Mouse (Mus musculus): ENCODE measurements around the gene 4930556J24Rik.
"Not testable (repeated sequence)": the region's sequence is repeated elsewhere in the genome, so short reads cannot be mapped to it uniquely, and the experiment has no call there.

4930556J24Rik gene

DNA sequence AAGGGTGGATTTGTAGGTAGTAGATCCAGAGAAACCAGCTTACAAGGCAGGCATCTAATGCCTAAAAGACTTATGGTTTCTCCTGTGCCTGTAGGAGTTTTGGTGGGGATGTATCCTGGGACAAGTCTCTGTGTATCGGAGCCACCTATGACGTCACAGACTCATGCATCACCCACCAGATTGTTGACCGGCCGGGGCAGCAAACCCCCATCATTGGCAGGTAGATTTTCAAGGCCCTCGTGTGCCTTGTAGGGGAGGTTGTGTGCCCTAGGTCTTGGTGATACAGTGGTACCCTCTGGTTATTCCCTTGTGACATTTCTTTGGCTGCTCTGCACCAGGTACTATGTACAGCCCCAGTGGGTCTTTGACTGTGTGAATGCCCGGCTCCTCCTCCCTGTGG is at the start of gene 4930556J24Rik:
4930556J24Rik (minus strand) TSS at position 101 of the 400 bp plus-strand sequence.
- DNase-seq = no peak

DNA sequence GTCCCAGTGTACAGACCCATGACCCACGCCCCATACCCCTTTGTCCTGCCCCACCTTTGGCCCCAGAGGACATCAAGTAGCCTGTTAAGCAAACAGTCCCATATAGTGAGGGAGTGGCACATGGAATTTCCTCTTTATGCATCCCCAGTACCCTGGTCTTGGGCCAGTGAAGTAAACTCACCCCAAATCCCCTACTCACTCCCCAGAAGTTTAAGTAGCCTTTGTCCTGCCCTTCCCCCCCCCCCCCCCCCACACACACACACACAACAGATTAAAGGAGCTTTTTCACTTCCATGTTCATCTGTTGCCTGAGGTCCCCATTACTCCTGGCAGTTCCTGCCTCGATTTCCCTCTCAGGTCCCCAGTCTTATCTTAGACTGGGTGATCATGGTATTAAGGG is 46.7 kb upstream of the 4930556J24Rik start:
- no peak for DNase-seq

- not testable (repeated sequence) for DNase-seq
Measured at GRCm38 (mm10) chr11:4022111-4022510, 45.5 kb upstream of the 4930556J24Rik start.

DNA sequence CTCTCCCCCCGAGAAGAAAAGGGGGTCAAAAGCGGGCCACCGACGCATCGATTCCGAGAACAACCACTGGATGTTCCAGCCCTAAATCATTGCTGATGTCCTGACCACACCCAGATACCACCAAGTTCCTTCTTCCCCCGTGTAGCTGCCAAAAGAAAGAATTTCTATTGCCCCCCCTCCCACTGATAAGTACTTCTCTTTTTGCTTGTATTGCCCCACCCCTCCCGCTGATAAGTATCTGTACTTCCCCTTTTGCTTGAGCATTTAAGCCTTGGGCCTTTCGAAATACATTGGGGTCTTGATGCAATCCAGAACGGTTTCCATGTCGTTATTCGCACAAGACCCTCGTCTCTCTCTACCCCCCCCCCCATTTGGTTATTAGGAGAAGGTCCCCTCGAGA is 39.2 kb upstream of the 4930556J24Rik start:
- not testable (repeated sequence) for DNase-seq

DNA sequence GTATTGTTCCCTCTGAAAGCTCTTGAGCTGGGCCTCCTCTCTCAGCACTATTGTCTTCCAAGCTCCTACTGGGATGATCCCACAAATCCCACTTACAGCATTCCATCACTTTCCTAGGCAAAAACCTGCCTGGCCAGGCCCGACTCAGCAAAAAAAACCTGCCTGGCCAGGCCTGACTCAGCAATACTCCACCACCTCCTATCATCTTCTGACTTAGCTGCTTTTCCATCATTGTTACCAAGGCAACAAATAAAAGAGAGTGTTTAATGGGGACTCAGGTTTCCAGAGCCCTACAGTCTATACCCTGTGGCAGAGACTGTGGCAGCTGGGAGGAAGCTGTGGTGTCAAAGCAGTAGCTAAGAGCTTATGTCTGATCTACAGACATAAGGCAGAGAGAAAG is 36.0 kb upstream of the 4930556J24Rik start:
- DNase-seq = no peak

GRCm38 (mm10) chr11:4006462-4006861 is 29.9 kb upstream of the 4930556J24Rik start:
- DNase-seq = no peak

DNA sequence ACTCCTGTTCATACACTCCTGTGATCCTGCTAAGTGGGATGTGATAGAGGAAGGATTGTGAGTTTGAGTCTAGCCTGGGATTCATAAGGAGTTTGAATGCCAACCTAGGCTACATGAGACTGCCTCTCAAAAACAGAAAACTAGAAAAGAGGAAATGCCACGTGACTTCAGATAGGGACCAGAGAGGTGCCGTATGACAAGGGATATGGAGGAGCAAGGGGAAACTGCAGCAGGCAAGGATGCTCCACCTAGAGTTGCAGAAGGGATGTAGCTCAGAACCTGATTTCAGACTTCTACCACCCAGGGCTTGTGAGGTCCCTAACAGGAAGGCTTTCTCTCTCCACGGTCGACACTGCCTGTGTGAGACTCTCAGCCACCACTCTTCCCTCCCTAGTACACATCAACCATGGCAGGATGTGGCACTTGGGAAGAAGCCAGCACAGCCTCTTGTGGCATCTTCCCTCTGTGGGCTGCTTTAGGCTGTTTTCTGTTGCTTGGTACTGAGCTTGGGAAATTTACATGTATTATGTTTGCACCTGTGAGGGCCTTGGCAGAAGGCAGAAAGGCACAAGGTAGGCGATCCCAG is 28.7 kb upstream of the 4930556J24Rik start:
- no peak for DNase-seq

DNA sequence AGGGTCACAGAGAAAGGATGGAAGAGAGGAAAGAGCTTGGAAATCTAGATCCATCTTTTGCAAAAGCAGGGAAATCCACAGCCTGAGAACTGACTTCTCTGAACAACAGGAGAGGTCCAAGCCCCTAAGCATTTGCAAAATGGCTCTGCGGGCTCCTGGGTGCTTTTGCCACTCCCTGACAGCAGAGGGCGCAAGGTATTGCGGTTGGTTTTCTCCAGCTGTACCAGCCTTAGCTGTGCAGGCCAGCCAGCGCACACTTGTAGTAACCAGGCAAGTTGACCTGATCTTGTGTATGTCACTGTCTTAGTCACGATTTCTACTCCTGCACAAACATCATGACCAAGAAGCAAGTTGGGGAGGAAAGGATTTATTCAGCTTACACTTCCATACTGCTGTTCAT is 25.0 kb upstream of the 4930556J24Rik start:
- DNase-seq = peak; percentile 64

DNA sequence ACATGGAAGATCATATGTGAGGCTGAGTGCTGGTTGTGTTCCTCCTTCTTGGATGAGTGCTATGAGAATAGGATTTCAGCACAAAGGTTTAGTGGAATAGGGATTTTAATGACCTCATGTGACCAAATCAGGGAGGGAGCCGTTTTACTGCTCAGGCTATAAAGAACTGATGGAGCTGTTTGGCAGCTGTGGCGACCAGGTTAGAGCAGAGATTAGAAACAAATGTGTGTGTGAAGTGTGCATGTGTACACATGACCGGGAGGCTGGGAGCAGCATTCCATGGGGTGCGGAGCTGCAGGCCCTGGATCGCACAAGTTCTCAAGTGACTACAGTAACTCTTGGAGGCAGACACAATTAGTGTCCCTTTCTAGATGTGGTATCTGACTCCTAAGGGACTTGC is 23.0 kb upstream of the 4930556J24Rik start:
- DNase-seq = no peak

DNA sequence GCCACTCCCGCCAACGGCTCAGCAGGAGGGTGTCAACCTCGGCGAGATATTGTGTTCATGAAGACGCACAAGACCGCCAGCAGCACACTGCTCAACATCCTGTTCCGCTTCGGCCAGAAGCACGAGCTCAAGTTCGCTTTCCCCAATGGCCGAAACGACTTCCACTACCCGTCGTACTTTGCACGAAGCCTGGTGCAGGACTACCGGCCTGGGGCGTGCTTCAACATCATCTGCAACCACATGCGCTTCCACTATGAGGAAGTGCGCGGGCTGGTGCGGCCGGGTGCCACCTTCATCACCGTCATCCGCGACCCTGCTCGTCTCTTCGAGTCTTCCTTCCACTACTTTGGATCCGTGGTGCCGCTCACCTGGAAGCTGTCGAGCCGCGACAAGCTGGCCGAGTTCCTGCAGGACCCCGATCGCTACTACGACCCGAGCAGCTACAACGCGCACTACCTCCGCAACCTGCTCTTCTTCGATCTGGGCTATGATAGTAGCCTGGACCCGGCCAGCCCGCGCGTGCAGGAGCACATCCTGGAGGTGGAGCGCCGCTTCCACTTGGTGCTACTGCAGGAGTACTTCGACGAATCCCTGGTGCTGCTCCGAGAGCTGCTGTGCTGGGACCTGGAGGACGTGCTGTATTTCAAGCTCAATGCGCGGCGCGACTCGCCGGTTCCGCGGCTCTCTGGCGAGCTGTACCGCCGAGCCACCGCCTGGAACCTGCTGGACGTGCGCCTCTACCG is 21.6 kb upstream of the 4930556J24Rik start:
- no peak for DNase-seq

DNA sequence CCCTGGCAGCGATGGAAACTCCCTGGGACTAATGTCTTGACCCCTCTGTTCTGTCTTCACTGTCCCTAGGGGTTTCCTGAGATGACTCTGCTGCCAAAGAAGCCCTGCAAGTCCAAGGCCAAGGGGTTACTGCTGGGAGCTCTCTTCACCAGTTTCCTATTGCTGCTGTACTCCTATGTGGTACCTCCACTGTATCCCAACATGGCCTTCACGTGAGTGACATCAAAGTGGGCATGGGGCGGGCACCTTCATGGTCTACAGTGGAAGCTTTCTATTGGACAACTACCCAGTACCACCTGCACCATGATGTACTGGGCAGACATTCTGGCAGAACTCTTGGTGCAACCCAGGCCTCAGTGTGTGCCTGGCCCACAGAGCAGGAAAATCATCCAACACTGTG is 20.3 kb upstream of the 4930556J24Rik start:
- DNase-seq = no peak

- DNase-seq = no peak
Measured at GRCm38 (mm10) chr11:3995511-3995910, 18.9 kb upstream of the 4930556J24Rik start.

DNA sequence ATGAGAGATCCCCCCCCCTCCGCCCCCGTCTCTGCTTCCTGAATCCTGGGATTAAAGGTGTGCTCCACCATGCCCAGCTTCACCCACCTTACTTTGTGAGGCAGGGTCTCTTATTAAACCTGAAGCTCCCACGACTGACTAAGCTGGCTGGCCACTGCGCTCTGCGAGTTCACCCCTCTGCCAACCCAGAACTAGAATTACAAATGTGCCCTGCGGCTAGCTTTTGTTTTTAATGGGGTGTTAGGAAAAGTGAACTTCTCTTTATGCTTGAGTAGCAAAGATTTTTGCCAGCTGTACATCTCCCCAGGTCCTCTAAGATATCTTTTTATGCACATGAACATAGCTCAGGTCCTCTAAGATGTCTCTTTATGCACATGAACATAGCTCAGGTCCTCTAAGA is 17.3 kb upstream of the 4930556J24Rik start:
- DNase-seq = no peak

DNA sequence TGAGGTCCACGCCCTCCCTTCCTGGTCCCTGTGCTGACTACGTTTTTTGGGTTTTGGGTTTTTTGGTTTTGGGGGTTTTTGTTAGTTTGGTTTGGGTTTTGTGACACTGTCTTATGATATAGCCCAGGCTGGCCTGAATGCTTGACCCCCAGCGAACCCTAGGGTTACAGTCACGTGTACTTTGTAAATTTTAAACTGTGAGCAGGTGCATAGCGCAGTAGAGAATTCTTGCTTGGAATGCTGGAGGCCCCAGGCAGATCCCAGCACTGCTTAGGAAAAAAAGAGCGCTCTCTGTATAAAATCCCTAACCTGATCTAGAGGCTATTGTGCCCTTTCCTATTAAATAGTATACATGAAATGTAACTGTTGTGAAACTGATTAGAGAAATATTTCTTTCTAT is 16.6 kb upstream of the 4930556J24Rik start:
- DNase-seq = no peak

- DNase-seq = no peak
Measured at GRCm38 (mm10) chr11:3989748-3990147, 13.2 kb upstream of the 4930556J24Rik start.

GRCm38 (mm10) chr11:3983863-3984745 is 7.5 kb upstream of the 4930556J24Rik start:
- DNase-seq = no peak

DNA sequence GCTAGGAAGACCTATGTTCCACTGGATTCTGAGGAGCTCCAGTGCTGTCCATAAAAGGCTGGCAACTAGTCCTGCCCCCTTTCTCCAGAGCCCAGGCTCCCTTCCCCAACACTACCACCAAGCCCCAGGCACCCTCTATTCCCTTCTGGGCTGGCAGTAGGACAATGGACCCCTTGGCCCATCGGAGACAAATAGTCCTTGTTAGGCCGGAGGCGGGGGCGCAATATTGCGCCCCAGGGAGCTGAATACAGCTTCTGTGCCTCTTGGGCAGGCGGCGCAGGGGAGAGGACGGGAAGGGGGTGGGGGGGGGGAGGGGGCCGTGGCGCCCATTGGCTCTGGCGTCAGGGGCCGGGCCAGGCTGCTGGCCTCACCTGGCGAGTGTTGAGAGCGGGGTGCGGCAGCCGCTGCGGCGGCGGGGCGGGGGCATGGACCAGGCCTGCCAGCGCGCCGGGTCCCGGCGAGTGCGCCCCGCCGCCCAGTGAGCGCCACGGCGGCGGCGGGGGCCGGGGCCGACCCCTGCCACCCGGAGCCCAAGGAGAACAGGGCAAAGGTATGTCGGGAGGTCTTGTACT is 6.8 kb upstream of the 4930556J24Rik start, which contains the start of gene Gal3st1:
Gal3st1 (plus strand) TSS at position 346 of the 572 bp plus-strand sequence.
- DNase-seq = peak; percentile 56

DNA sequence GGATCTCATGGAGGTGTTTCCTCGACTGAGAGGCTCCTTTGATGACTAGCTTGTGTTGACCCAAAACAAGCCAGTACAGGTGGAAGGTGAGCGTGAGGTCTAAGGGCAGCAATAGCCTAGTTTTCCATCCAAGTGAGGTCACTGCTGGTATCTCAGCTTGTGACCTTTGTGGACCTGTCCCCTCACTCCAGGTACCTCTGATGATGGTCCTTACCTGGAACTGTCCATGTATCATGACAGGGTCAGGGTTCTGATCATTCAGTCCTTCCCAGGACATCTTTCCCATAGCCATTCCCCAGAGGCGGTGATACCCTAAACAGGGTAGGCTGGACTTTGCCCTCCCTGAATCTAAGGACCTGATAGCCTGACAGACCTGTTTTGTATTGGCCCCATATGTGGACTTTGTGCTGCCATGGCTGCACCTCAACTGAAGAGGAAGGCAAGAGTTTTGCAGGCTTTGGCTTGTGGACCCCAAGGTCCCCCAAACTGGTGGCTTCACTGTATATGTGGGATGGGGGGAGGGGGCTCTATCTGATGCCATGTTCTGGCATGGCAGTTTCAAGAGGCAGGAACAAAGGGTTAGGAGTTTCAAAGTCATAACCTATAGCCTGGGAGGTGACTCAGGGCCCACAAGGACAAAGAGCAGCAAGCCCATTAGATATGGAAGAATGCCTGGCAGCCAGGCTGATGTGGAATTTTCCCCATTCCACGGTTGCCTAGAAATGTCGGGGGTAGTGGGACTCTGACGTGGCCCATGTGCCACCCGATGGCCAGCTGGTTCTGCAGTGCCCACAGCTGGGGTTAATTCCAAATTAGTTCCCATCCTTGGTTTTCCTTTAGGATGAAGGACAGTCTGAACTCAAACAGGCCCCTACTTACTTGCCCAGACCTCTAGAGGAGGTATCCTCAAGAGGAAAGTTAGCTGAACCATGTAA is 6.0 kb upstream of the 4930556J24Rik start:
- DNase-seq = no peak

- no peak for DNase-seq
Measured at GRCm38 (mm10) chr11:3981536-3981935, 5.0 kb upstream of the 4930556J24Rik start.

- DNase-seq = no peak
Measured at GRCm38 (mm10) chr11:3978421-3978820, 1.8 kb upstream of the 4930556J24Rik start.

DNA sequence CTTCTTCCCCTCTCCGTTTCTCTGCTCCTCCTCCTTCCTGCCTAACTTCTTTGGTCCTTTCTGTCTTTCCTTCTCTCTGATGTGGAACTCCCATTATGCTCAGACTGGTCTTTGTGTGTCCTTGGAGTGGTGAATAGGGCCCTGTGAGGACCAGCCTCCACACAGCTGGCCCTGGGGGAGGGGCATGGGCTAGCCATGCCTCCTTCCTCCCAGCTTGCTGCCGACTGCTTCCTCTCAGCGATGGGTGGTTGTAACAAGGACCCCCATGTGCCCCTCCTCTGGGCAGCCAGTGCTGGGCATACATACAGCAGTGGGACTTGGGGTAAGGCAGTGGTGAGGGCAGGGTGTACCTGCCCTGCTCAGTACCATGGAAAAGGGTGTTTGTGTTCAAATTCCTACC is 2.3 kb downstream of the 4930556J24Rik start:
- no peak for DNase-seq

GRCm38 (mm10) chr11:3973081-3973480 is 3.5 kb downstream of the 4930556J24Rik start:
- no peak for DNase-seq

All from right cerebral cortex, adult 18-20 months (tissue).